Mouse (Mus musculus) brain, embryonic 14.5 days (tissue): ENCODE measurements around the gene Spo11.

Experiments used
- CTCF ChIP-seq: fragments of 200-500 bp; IDR thresholded peaks from 2 replicates; pipeline ENCODE4 v1.5.1; 2012; ENCODE audit warnings: inconsistent platforms, mild to moderate bottlenecking, moderate library complexity, borderline replicate concordance; ENCODE audit not compliant: insufficient read depth, insufficient read length; ENCODE audit errors: extremely low read depth
- POLR2A ChIP-seq: fragments of 200-500 bp; IDR thresholded peaks from 2 replicates; pipeline ENCODE4 v1.6.1; 2012; ENCODE audit warnings: mild to moderate bottlenecking, inconsistent platforms, borderline replicate concordance; ENCODE audit not compliant: poor library complexity, insufficient read depth, insufficient read length, severe bottlenecking; ENCODE audit errors: extremely low read depth

- no peak for TF ChIP-seq CTCF
- no peak for TF ChIP-seq POLR2A
These were observed 45.3 kb downstream of the Spo11 start for GRCm38 (mm10) chr2:173022813-173023212.
